Mouse (Mus musculus) right cerebral cortex, postnatal 14 days (tissue): ENCODE measurements around the gene Lim2.
A peak's percentile ranks its signal among the peaks of the same experiment; 100 is the strongest.

Source experiments
- DNase-seq: peaks from one replicate; pipeline ENCODE4 v3.0.0; 2022

The Lim2 gene

DNA sequence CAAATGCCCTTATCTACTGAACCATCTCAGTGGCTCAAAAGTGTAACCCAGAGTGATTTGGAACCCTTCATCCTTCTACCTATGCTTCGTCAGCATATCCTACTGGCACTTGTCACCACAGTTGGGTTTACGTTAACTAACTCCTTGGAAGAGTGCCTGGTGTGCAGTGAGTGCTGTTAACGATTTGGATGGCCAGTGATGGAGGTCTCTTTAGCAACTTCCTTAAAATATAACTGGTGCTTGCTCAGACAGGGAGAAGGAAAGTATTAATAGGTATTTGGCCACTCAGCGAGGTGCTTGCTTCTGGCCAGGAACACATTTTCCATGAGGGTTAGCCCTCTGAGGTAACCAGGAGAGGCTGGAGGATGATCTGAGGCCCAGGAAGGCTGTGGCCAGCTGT, 20.3 kb downstream of the Lim2 start:
- DNase-seq = no peak

DNA sequence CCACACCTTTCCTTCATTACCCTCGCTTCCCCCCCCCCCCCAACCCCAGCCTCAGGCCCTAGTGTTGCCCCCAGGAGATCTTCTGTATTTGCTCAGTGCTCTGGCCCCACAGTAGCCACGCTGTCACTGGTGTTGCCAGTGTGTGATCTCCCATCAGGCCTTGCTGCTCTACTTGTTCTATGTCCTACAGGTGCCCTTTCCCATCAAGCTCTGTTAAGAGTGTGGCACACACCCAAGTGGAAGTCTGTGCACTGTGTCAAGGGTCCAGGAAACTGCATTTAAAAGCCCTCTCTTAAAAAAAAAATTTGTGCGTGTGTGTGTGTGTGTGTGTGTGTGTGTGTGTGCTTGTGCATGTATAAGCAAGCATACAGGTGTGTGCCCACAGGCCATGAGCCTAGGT, 20.8 kb downstream of the Lim2 start:
- DNase-seq = no peak

DNA sequence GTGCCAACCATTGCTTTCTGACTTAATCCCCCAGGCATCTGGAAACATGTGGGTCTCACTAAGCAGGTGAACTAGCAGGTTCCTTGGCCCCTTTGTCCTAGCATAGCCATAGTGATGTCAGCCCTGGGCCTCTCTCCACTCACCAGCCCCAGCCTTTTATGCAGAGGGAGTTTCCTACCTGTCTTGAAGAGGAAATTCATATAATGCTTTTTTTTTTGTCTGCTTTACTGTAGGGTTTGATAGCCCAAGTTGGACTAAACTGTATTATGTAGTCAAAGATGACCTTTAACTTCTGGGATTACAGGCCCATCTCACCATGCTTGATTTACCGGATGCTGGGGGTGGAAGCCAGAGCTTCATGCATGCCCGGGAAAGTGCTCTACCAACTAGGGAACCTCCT, 22.3 kb downstream of the Lim2 start:
- DNase-seq = no peak

DNA sequence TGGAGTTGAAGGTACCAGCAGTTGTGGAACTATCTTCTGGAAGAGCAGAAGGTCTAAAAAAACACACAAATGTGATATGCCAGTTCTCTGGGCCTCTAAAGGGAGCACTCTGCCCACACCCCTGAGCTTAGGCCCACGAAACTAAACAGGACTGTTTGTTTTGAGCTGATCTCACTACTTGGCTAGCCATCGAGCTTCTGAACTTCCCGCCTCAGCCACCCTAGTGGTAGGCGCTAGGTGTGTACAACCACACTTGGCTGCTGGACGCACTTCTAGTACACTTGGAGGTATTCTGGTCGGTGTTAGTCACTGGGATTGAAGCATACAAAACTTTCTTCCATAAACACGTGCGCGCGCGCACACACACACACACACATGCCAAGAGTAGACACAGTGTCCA, 24.3 kb downstream of the Lim2 start:
- no peak for DNase-seq

DNA sequence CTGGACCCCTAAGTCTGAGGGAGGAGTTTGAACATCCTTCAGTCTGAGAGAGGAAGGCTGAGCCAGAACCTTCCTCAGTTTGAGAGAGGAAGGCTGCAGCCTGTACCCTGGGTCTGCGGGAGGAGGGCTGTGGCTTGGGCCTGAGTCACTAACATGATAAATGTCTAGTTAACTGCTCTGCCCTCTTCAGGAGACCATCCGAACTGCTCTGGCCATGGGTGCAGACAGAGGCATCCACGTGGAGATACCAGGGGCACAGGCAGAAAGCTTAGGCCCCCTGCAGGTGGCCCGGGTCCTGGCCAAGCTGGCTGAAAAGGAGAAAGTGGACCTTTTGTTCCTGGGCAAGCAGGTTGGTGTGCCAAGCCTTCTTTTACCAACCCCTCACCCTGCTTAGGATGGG, 25.1 kb downstream of the Lim2 start:
- DNase-seq = no peak

DNA sequence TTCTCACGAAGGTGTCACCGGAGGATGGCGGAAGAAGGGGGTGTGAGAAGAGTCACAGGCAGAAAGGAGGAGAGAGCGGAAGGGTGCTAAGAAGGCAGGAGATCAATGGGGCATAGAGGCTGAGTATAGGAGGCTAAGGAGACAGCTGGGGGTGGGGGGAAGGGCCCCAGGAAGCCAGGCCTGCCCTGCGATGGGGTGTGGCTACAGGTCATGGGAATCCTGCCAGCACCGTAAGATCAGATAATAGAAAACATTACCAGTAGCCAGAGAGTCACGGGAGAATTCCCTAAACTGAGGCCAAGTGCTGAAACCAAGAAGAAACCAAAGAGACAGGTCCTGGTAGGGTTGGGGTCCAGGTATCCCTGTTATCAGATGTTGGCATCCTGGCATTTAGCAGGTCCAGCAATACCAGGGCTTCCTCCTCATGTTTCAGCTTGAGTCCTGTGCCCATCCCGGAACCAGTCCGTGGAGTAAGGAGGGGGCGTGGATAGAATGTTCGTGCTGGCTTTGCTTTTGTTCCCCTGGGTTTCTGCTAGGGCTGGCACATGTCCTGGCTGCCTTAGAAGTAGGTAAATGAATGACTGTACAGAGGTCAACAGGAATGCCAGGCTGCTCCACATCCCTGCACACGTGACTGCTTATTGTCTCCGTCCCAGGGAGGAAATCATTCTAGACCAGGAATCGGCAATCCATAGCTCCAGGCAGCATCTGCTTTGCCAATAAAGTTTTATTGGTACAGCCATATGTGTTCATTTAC, 26.3 kb downstream of the Lim2 start:
- DNase-seq = no peak

DNA sequence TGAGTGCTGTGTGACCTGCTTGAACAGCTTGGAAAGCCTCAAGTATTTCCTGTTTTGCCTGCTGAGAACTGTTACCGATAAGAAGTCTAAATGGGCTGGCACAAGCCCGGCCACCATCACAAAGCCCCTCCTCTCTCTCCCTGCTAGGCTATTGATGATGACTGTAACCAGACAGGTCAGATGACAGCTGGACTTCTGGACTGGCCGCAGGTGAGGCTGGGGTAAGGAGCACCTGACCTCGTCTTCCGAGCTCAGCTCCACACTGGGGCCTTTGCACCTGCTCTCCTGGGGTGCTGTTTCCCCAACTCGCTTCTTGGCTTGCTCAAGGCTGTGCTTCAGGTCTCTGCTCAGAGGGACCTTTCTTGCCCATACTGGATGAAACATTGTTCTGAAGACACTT, 26.9 kb downstream of the Lim2 start:
- no peak for DNase-seq

DNA sequence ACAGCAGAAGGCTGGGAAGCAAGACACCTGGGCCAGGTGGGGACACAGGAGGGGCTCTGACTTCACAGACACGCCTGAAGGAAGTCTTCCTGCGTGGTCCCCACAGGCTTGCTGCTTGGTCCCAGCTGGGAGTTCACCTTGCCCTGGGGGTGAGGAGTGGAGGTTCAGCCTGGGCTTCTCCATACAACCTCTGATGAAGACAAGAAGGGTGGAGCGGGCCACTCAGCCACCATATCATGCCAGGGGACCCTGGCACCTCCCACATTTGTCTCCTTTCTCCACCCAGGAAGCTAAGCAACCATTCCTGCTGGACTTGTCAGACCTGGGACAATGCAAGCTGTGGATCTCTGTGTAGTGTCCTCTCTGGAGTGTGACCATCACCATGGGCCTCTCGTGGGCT, 35.4 kb downstream of the Lim2 start, which contains the start of gene Vsig10l:
Gene Vsig10l (plus strand): TSS at position 301 of the 400 bp plus-strand sequence.
- DNase-seq = no peak

DNA sequence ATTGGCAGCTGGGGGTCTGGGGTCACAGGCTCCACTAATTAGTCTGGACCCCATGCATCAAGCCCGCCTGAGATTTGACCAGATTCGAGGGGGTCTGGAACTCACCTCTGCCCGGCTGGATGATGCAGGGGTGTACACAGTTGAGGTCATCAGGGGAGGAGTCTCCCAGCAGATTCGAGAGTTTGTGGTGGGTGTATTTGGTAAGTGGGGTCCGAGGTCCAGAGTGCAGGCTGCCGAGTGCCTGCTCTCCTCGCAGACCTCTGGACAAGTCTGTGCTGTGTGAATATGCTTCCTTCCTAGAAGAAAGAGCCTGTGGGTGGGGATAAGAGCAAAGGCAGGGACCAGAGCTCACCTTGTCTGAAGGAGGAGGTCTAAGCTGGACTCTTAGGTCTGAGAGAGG, 36.5 kb downstream of the Lim2 start:
- no peak for DNase-seq

DNA sequence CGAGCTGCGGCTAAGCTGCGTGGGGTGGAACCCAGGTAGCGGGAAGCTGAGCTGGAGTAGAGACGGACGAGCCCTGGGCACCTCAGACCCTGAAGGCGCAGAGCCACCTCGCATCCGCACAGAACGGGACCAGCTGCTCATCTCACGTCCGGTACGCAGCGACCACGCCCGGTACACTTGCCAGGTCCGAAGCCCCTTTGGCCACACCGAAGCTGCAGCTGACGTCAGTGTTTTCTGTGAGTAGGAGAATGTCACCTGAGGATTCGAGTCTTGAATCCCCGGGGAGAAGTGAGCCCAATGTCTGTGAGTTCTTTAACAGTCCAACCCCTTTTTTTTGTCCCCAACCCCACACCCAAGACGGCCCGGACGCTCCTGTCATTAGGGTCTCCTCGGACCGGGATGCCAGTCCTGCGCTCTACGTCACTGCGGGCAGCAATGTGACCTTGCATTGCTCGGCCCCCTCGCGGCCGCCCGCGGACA, 37.4 kb downstream of the Lim2 start:
- no peak for DNase-seq

DNA sequence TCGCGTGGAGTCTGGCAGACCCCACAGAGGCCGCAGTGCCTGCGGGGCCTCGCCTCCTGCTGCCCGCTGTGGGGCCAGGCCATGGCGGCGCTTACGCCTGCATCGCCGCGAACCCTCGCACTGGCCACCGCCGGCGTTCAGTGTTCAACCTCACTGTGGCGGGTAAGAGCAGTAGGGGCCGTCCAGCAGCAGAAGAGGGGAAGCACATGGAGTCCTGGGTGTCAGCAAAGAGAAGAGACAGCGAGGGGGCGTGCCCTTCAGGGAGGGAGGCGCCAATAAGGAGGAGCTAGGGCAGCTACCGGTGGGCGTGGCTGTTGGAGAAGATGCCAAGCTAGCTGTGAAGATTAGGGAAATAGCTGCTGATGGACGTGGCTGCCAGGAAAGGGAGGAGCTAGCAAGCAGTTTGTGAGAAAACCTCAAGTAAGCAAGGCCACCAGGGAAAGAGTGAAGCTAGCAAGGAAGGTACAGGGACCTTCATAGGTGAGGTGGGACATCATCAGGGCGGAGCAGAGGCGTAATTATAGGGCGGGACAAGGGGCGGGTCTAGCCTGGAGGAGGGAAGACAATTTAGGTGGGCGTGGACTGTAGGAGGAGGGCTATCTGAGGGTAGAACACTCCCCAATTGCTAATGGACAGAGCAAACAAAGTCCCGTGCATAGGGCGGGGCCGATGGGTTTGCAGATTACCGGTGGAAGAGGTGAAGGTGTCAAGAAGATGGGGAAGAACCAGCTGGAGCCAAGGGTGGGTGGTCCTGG, 38.1 kb downstream of the Lim2 start:
- peak; percentile 77 for DNase-seq

DNA sequence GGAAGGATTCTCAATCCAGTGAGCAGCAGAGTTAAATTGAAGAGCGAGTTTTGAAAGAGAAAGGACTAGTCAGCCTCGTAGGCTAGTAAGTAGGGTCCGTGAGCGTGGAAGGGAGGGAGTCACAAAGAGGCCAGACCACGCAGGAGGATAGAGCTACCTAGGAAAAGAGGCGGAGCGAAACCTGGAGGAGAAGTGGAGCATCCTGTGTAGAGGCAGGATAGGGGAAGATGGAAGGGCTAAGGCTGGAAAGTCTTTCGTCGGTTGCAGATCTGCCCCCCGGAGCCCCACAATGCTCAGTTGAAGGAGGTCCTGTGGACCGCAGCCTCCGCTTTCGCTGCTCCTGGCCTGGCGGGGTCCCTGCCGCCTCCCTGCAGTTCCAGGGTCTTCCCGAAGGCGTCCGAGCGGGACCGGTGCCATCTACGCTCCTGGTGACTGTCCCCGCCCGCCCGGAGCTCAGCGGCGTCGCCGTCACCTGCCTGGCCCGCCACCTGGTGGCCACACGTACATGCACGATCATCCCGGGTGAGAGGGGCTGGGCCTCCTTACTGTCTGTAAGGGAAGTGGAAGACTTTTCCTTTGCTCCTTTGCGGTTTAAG, 38.7 kb downstream of the Lim2 start:
- peak; percentile 89 for DNase-seq

DNA sequence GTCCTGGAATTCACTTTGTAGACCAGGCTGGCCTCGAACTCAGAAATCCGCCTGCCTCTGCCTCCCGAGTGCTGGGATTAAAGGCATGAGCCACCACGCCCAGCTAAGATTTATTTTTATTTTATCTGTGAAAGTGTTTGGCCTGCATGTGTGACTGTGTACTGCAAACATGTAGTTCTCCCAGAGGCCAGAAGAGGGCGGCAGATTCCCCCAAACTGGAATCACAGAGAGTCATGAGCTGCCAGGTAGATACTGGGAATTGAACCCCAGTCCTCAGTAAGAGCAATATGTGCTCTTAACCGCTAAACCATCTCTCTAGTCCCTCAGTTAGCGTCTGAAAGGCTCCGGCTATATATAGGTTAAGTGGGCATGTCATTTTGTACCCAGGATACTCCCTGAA, 42.9 kb downstream of the Lim2 start:
- no peak for DNase-seq

DNA sequence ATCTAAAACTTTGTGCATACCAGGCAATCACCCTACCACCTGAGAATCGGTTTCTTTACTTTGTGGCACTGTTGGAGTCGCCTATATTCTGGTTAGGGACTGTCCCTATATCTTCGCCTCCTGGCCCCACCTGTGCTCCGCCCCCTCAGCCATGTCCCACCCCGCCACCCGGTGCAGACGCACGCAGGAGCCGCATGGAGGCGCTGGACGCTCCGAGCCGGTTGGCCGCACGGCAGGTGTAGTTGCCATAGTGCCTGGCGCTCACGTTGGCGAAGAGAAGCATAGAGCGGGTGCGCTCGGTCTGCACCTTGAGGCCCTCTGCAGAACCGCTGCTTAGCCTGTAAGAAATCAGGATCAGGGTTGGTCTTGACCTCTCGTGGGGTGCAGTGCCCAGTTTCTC, 48.2 kb downstream of the Lim2 start:
- no peak for DNase-seq

DNA sequence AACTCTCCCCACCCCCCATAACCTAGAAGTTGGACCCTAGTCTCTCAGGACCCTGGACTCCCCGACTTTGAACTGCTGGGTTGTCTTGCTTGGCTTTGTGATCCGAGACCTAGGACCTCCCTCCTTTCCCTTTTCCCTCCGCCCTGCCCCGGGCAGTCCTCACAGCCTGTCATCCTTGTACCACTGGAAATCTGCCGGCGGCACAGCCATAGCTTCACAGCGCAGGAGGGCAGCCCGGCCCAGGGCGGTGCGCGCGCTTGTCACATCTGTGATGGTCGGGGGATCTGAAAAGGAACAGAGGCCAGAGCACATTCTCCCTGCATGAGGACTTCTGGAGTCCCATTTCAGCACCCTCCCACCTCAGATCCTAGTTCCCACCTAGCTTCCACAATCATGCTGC, 48.9 kb downstream of the Lim2 start:
- DNase-seq = no peak

DNA sequence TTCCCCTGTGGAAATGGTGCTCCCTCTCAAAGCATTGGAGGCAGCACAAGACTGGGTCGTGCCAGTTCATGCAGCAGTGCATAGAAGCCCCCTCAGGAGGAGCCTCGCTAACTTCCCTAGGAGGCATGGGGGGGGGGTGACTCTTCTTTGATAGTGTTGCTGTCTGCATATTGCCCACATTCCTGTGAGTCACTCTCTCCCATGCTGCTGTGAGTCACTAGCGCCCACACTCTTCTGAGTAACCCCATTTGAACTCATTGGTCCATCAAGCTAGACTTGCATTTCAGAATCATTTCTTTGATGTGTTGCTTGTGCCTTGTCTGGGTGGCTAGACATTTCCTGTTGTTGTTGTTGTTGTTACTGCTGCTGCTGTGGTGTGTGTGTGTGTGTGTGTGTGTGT, 53.7 kb downstream of the Lim2 start:
- DNase-seq = no peak

DNA sequence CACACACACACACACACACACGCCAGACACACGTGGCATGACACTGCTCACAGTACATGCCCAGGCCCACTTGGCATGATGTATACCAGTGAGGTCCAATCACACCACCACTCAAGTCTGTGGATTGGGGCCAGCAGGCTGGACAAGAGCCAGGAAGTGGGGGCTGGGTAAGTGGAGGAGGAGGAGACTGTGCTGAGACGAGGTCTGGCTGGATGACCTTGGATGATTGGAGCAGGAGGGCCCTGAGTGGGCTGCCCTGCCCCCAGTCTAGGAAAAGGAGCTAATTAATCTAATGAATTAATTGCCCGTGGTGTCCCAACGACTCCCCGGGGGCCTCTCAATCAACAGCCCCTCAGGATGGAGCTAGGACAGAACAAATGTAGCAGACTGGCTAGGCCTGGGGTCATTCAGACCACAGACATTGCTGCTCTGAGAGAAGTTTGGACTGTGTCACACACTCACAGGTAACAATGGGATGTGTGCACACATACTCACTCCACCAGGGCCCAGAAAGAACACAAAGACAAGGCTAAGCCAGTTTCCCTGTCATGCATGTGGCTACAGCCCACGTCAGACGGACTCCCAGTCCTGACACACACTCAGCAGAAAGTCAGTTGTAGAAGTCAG, 54.7 kb downstream of the Lim2 start:
- no peak for DNase-seq

DNA sequence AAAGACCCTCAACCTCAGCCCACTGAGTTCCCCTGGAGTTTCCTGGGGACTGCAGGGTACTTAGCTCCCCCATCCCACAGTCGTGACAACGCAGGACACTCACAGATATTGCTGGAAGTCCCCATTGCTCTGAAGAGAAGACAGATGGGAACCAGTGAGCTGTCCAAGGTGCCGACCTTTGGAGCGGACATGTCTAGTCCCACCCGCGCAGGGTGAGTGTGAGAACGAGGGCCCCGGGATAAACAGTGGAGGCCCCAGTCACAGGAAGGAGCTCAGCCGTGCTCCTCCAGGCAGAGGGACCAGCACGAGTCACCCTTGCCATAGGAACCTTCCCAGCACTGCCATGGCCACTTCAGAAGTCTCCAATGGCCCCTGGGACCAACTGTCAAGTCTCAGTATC, 55.8 kb downstream of the Lim2 start:
- DNase-seq = no peak
